Mouse (Mus musculus): ENCODE results near the gene Gm11172.

DNA sequence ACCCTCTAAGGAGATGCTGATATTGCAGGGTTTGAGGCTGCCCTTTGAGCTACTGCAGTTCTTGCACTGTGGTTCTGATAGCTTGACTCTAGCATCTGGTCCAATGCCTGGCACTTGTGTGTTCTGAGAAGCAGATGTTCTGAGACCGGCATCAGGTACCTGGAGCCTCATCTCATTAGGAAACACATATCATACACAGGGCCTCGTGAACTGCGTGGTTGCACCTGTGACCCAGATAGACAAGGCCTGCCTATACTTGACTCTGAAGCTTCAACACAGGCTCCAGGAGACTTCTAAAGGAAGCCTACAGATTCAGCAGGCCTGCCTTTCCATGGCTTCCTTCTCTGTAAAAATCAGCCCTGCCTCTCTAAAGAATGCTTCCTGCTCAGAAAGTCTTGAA is 23.7 kb downstream of the Gm11172 start:
- TF ChIP-seq CTCF (conservative IDR thresholded peaks at IDR 0.05; ENCODE audit: insufficient read depth, insufficient read length, low read depth, low read length) (no peak), POLR2A (IDR thresholded peaks at IDR 0.05; ENCODE audit: low read depth, low read length) (no peak)
